Mouse (Mus musculus): ENCODE results near the gene Tenm2. TPM values are rescaled to one million over a fixed set of nuclear protein-coding genes. Genes with fewer than 3 reads are reported as not detected.

Tenm2 gene
- polyA plus RNA-seq, 1 experiment = 0.32 TPM

GRCm38 (mm10) chr11:36664026-36664425 lies 571.7 kb downstream of the Tenm2 start:
- H3K27me3 ChIP-seq (ENCODE audit: control insufficient read depth, insufficient read depth, low read length) = no peaks in the 10 kb centered on the region
- TF ChIP-seq POLR2A (IDR thresholded peaks at IDR 0.05; ENCODE audit: control insufficient read depth, low read depth, low read length) (no peak), CTCF (IDR thresholded peaks at IDR 0.05; ENCODE audit: control insufficient read depth, insufficient read depth, insufficient replicate concordance, low read depth, low read length) (no peak)
- no peak overlapping the region for H3K27ac ChIP-seq (ENCODE audit: control insufficient read depth, insufficient read depth, low read depth, low read length)
- no peaks in the 10 kb centered on the region for H3K4me1 ChIP-seq (ENCODE audit: control insufficient read depth, insufficient read depth, low read length)
- no peaks in the 10 kb centered on the region for H3K36me3 ChIP-seq (ENCODE audit: control insufficient read depth, insufficient read depth, low read length)
- H3K4me3 ChIP-seq (ENCODE audit: control insufficient read depth, low read depth, low read length) = no peak overlapping the region

- Histone ChIP-seq H3K36me3 (ENCODE audit: control insufficient read depth, insufficient read depth, low read length) (no peaks in the 10 kb centered on the region), H3K4me3 (ENCODE audit: control insufficient read depth, low read depth, low read length) (no peak overlapping the region), H3K27ac (ENCODE audit: control insufficient read depth, insufficient read depth, low read depth, low read length) (no peak overlapping the region), H3K27me3 (ENCODE audit: control insufficient read depth, insufficient read depth, low read length) (no peaks in the 10 kb centered on the region), H3K4me1 (ENCODE audit: control insufficient read depth, insufficient read depth, low read length) (no peaks in the 10 kb centered on the region)
- no peak for TF ChIP-seq CTCF (IDR thresholded peaks at IDR 0.05; ENCODE audit: control insufficient read depth, insufficient read depth, insufficient replicate concordance, low read depth, low read length)
- TF ChIP-seq POLR2A (IDR thresholded peaks at IDR 0.05; ENCODE audit: control insufficient read depth, low read depth, low read length) = no peak
Measured at GRCm38 (mm10) chr11:36663571-36663970, 572.2 kb downstream of the Tenm2 start.

DNA sequence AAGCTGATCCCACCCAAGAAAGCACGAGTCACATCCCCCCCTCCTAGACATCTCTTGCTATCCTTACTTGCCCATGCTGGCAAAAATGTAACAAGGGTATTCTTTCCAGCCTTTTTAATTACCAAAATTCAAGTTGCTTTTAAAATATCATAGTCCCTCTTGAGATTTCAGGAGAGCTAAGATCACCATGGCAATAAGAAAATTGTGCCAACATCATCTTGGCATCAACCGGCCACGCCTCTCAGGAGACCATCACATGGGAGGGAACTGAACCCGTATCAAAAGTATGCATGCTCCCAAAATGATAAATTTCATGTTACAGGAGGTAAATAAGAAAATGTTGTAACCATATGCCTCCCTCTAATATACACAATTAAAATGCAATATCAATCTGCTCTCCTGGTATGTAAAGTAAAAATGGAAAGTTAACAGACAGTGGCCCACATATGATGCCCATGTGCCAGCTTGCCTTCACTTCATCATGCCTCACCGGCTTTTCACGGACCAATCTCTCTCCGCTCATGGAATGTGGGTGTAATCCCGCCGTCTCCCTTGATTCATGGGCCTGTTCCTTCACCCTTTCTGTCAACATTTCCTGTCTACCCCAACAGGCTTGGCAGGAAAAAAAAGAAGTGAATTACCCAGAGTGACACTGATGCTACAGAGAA lies 582.0 kb downstream of the Tenm2 start:
- no peaks in the 10 kb centered on the region for H3K4me1 ChIP-seq (ENCODE audit: control insufficient read depth, insufficient read depth, low read length)
- no peaks in the 10 kb centered on the region for H3K36me3 ChIP-seq (ENCODE audit: control insufficient read depth, insufficient read depth, low read length)
- no peak for TF ChIP-seq POLR2A (IDR thresholded peaks at IDR 0.05; ENCODE audit: control insufficient read depth, low read depth, low read length)
- TF ChIP-seq CTCF (IDR thresholded peaks at IDR 0.05; ENCODE audit: control insufficient read depth, insufficient read depth, insufficient replicate concordance, low read depth, low read length) = no peak
- H3K4me3 ChIP-seq (ENCODE audit: control insufficient read depth, low read depth, low read length) = no peak overlapping the region
- no peak overlapping the region for H3K27ac ChIP-seq (ENCODE audit: control insufficient read depth, insufficient read depth, low read depth, low read length)
- H3K27me3 ChIP-seq (ENCODE audit: control insufficient read depth, insufficient read depth, low read length) = no peaks in the 10 kb centered on the region

GRCm38 (mm10) chr11:36647179-36647578 lies 588.6 kb downstream of the Tenm2 start:
- H3K27ac ChIP-seq (ENCODE audit: control insufficient read depth, insufficient read depth, low read depth, low read length) = no peak overlapping the region

DNA sequence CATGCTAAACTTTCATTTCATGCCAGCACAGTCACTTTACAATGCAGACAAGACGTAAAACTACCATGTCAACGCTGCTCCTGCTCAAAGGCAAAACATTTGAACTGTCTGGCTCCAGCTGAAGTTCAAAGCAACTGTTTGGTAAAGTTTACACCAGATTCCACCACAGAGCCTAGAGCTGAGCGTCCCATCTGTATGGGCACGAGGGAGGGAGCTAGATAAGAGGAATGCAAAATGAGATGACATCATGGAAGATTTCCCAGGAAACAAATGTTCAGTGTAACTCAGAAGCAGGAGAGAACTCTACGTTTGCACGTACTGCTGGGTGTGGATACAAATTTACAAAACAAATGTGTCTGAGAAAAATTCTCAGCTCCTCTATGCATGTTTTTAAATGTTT lies 600.7 kb downstream of the Tenm2 start:
- TF ChIP-seq POLR2A (IDR thresholded peaks at IDR 0.05; ENCODE audit: control insufficient read depth, low read depth, low read length) (no peak), CTCF (IDR thresholded peaks at IDR 0.05; ENCODE audit: control insufficient read depth, insufficient read depth, insufficient replicate concordance, low read depth, low read length) (no peak)
- no peaks in the 10 kb centered on the region for H3K4me1 ChIP-seq (ENCODE audit: control insufficient read depth, insufficient read depth, low read length)
- H3K36me3 ChIP-seq (ENCODE audit: control insufficient read depth, insufficient read depth, low read length) = no peaks in the 10 kb centered on the region
- no peaks in the 10 kb centered on the region for H3K27me3 ChIP-seq (ENCODE audit: control insufficient read depth, insufficient read depth, low read length)
- no peak overlapping the region for H3K27ac ChIP-seq (ENCODE audit: control insufficient read depth, insufficient read depth, low read depth, low read length)
- no peak overlapping the region for H3K4me3 ChIP-seq (ENCODE audit: control insufficient read depth, low read depth, low read length)

More at GRCm38 (mm10) chr11:36647179-36647578, 588.6 kb downstream of the Tenm2 start:
- Histone ChIP-seq H3K27me3 (ENCODE audit: control insufficient read depth, insufficient read depth, low read length) (no peaks in the 10 kb centered on the region), H3K4me3 (ENCODE audit: control insufficient read depth, low read depth, low read length) (no peak overlapping the region), H3K4me1 (ENCODE audit: control insufficient read depth, insufficient read depth, low read length) (no peaks in the 10 kb centered on the region), H3K36me3 (ENCODE audit: control insufficient read depth, insufficient read depth, low read length) (no peaks in the 10 kb centered on the region)
- TF ChIP-seq POLR2A (IDR thresholded peaks at IDR 0.05; ENCODE audit: control insufficient read depth, low read depth, low read length) (no peak), CTCF (IDR thresholded peaks at IDR 0.05; ENCODE audit: control insufficient read depth, insufficient read depth, insufficient replicate concordance, low read depth, low read length) (no peak)

GRCm38 (mm10) chr11:36632201-36632600 lies 603.6 kb downstream of the Tenm2 start:
- Histone ChIP-seq H3K27ac (ENCODE audit: control insufficient read depth, insufficient read depth, low read depth, low read length) (no peak overlapping the region), H3K27me3 (ENCODE audit: control insufficient read depth, insufficient read depth, low read length) (no peaks in the 10 kb centered on the region), H3K4me1 (ENCODE audit: control insufficient read depth, insufficient read depth, low read length) (no peaks in the 10 kb centered on the region), H3K4me3 (ENCODE audit: control insufficient read depth, low read depth, low read length) (no peak overlapping the region), H3K36me3 (ENCODE audit: control insufficient read depth, insufficient read depth, low read length) (no peaks in the 10 kb centered on the region)
- TF ChIP-seq POLR2A (IDR thresholded peaks at IDR 0.05; ENCODE audit: control insufficient read depth, low read depth, low read length) = no peak
- TF ChIP-seq CTCF (IDR thresholded peaks at IDR 0.05; ENCODE audit: control insufficient read depth, insufficient read depth, insufficient replicate concordance, low read depth, low read length) = no peak

GRCm38 (mm10) chr11:36613807-36614206 lies 622.0 kb downstream of the Tenm2 start:
- Histone ChIP-seq H3K27ac (ENCODE audit: control insufficient read depth, insufficient read depth, low read depth, low read length) (no peak overlapping the region), H3K4me3 (ENCODE audit: control insufficient read depth, low read depth, low read length) (no peak overlapping the region), H3K36me3 (ENCODE audit: control insufficient read depth, insufficient read depth, low read length) (no peaks in the 10 kb centered on the region), H3K27me3 (ENCODE audit: control insufficient read depth, insufficient read depth, low read length) (no peaks in the 10 kb centered on the region), H3K4me1 (ENCODE audit: control insufficient read depth, insufficient read depth, low read length) (no peaks in the 10 kb centered on the region)
- no peak for TF ChIP-seq POLR2A (IDR thresholded peaks at IDR 0.05; ENCODE audit: control insufficient read depth, low read depth, low read length)
- no peak for TF ChIP-seq CTCF (IDR thresholded peaks at IDR 0.05; ENCODE audit: control insufficient read depth, insufficient read depth, insufficient replicate concordance, low read depth, low read length)

Data from testis, adult 2 months (tissue).